Mouse (Mus musculus): ENCODE measurements around the gene Ormdl2. TPM values are rescaled to one million over a fixed set of nuclear protein-coding genes. Genes with fewer than 3 reads are reported as not detected.

Ormdl2 gene
- polyA plus RNA-seq, 1 experiment: 22.6 TPM

GRCm38 (mm10) chr10:128803361-128803760 is 18.1 kb downstream of the Ormdl2 start:
- TF ChIP-seq POLR2A (IDR thresholded peaks at IDR 0.05; ENCODE audit: borderline replicate concordance, extremely low read depth, insufficient read depth, insufficient read length, poor library complexity, severe bottlenecking) (no peak), CTCF (IDR thresholded peaks at IDR 0.05; ENCODE audit: borderline replicate concordance, extremely low read depth, insufficient read depth, insufficient read length) (no peak)
- no peak for DNase-seq (ENCODE audit: low read depth)

- TF ChIP-seq POLR2A (IDR thresholded peaks at IDR 0.05; ENCODE audit: borderline replicate concordance, extremely low read depth, insufficient read depth, insufficient read length, poor library complexity, severe bottlenecking) (no peak), CTCF (IDR thresholded peaks at IDR 0.05; ENCODE audit: borderline replicate concordance, extremely low read depth, insufficient read depth, insufficient read length) (no peak)
- DNase-seq (ENCODE audit: low read depth): no peak
Measured at GRCm38 (mm10) chr10:128802956-128803355, 18.5 kb downstream of the Ormdl2 start.

GRCm38 (mm10) chr10:128801981-128802495 is 19.4 kb downstream of the Ormdl2 start:
- TF ChIP-seq POLR2A (IDR thresholded peaks at IDR 0.05; ENCODE audit: borderline replicate concordance, extremely low read depth, insufficient read depth, insufficient read length, poor library complexity, severe bottlenecking) (no peak), CTCF (IDR thresholded peaks at IDR 0.05; ENCODE audit: borderline replicate concordance, extremely low read depth, insufficient read depth, insufficient read length) (no peak)
- no peak for DNase-seq (ENCODE audit: low read depth)

GRCm38 (mm10) chr10:128798676-128799075 is 22.8 kb downstream of the Ormdl2 start:
- DNase-seq (ENCODE audit: low read depth): no peak
- no peak for TF ChIP-seq POLR2A (IDR thresholded peaks at IDR 0.05; ENCODE audit: borderline replicate concordance, extremely low read depth, insufficient read depth, insufficient read length, poor library complexity, severe bottlenecking)
- no peak for TF ChIP-seq CTCF (IDR thresholded peaks at IDR 0.05; ENCODE audit: borderline replicate concordance, extremely low read depth, insufficient read depth, insufficient read length)

GRCm38 (mm10) chr10:128795581-128795980 is 25.9 kb downstream of the Ormdl2 start:
- TF ChIP-seq CTCF (IDR thresholded peaks at IDR 0.05; ENCODE audit: borderline replicate concordance, extremely low read depth, insufficient read depth, insufficient read length): no peak
- TF ChIP-seq POLR2A (IDR thresholded peaks at IDR 0.05; ENCODE audit: borderline replicate concordance, extremely low read depth, insufficient read depth, insufficient read length, poor library complexity, severe bottlenecking): no peak
- no peak for DNase-seq (ENCODE audit: low read depth)

GRCm38 (mm10) chr10:128794391-128794790 is 27.1 kb downstream of the Ormdl2 start:
- TF ChIP-seq CTCF (IDR thresholded peaks at IDR 0.05; ENCODE audit: borderline replicate concordance, extremely low read depth, insufficient read depth, insufficient read length) (no peak), POLR2A (IDR thresholded peaks at IDR 0.05; ENCODE audit: borderline replicate concordance, extremely low read depth, insufficient read depth, insufficient read length, poor library complexity, severe bottlenecking) (no peak)

GRCm38 (mm10) chr10:128793258-128793657 is 28.2 kb downstream of the Ormdl2 start:
- DNase-seq (ENCODE audit: low read depth): no peak
- TF ChIP-seq POLR2A (IDR thresholded peaks at IDR 0.05; ENCODE audit: borderline replicate concordance, extremely low read depth, insufficient read depth, insufficient read length, poor library complexity, severe bottlenecking) (no peak), CTCF (IDR thresholded peaks at IDR 0.05; ENCODE audit: borderline replicate concordance, extremely low read depth, insufficient read depth, insufficient read length) (no peak)

More at GRCm38 (mm10) chr10:128794391-128794790, 27.1 kb downstream of the Ormdl2 start:
- DNase-seq (ENCODE audit: low read depth): no peak

GRCm38 (mm10) chr10:128792041-128792440 is 29.4 kb downstream of the Ormdl2 start:
- no peak for TF ChIP-seq POLR2A (IDR thresholded peaks at IDR 0.05; ENCODE audit: borderline replicate concordance, extremely low read depth, insufficient read depth, insufficient read length, poor library complexity, severe bottlenecking)
- TF ChIP-seq CTCF (IDR thresholded peaks at IDR 0.05; ENCODE audit: borderline replicate concordance, extremely low read depth, insufficient read depth, insufficient read length): no peak
- no peak for DNase-seq (ENCODE audit: low read depth)

GRCm38 (mm10) chr10:128790398-128791124 is 30.9 kb downstream of the Ormdl2 start, which contains the start of gene Mmp19:
Gene Mmp19 (plus strand): TSS chr10:128790910.
- TF ChIP-seq CTCF (IDR thresholded peaks at IDR 0.05; ENCODE audit: borderline replicate concordance, extremely low read depth, insufficient read depth, insufficient read length): no peak
- TF ChIP-seq POLR2A (IDR thresholded peaks at IDR 0.05; ENCODE audit: borderline replicate concordance, extremely low read depth, insufficient read depth, insufficient read length, poor library complexity, severe bottlenecking): no peak
- DNase-seq (ENCODE audit: low read depth): no peak

- no peak for DNase-seq (ENCODE audit: low read depth)
- TF ChIP-seq CTCF (IDR thresholded peaks at IDR 0.05; ENCODE audit: borderline replicate concordance, extremely low read depth, insufficient read depth, insufficient read length) (no peak), POLR2A (IDR thresholded peaks at IDR 0.05; ENCODE audit: borderline replicate concordance, extremely low read depth, insufficient read depth, insufficient read length, poor library complexity, severe bottlenecking) (no peak)
Measured at GRCm38 (mm10) chr10:128780200-128780599, 41.2 kb downstream of the Ormdl2 start.

- DNase-seq (ENCODE audit: low read depth): peak; percentile 4
- no peak for TF ChIP-seq POLR2A (IDR thresholded peaks at IDR 0.05; ENCODE audit: borderline replicate concordance, extremely low read depth, insufficient read depth, insufficient read length, poor library complexity, severe bottlenecking)
Measured at GRCm38 (mm10) chr10:128779011-128779795, 42.2 kb downstream of the Ormdl2 start.

All from brain, embryonic 14.5 days (tissue).